Mouse (Mus musculus) stomach, embryonic 16.5 days (tissue): Measurements from ENCODE around the gene Slc41a2. TPM values are rescaled to one million over a fixed set of nuclear protein-coding genes. Genes with fewer than 3 reads are reported as not detected.
A peak's percentile ranks its signal among the peaks of the same experiment; 100 is the strongest.
"Not testable (repeated sequence)": the region's sequence is repeated elsewhere in the genome, so short reads cannot be mapped to it uniquely, and the experiment has no call there.

Experiments
- ATAC-seq: fragments of 200-750 bp; cut with Nextera tagmentation; 2 replicates; pipeline ENCODE4 v1.8.0; 2017; ENCODE audit warnings: moderate number of reproducible peaks, moderate TSS enrichment; ENCODE audit not compliant: insufficient read depth, low FRiP score
- H3K27ac ChIP-seq: fragments of 300-500 bp; sonication (generic); 2 replicates; pipeline ENCODE4 v1.5.1; 2014; ENCODE audit warnings: low read length
- H3K27me3 ChIP-seq: fragments of 300-500 bp; sonication (generic); 2 replicates; pipeline ENCODE4 v1.6.1; 2014; ENCODE audit warnings: low read length, control low read depth, mixed read lengths; ENCODE audit not compliant: control insufficient read depth, insufficient read depth
- H3K36me3 ChIP-seq: fragments of 300-500 bp; sonication (generic); 2 replicates; pipeline ENCODE4 v1.6.1; 2014; ENCODE audit warnings: low read length; ENCODE audit not compliant: control insufficient read depth, insufficient read depth
- H3K4me1 ChIP-seq: fragments of 300-500 bp; sonication (generic); 2 replicates; pipeline ENCODE4 v1.6.1; 2014; ENCODE audit warnings: low read length, control low read depth, mixed read lengths; ENCODE audit not compliant: control insufficient read depth, insufficient read depth
- H3K4me2 ChIP-seq: fragments of 300-500 bp; sonication (generic); 2 replicates; pipeline ENCODE4 v1.6.1; 2014; ENCODE audit warnings: low read depth, low read length, mixed read lengths
- H3K4me3 ChIP-seq: fragments of 300-500 bp; sonication (generic); replicated peaks from 2 replicates; pipeline ENCODE4 v1.5.1; 2014; ENCODE audit warnings: mild to moderate bottlenecking, low read length
- H3K9ac ChIP-seq: fragments of 300-500 bp; sonication (generic); 2 replicates; pipeline ENCODE4 v1.6.1; 2014; ENCODE audit warnings: low read length
- H3K9me3 ChIP-seq: fragments of 300-500 bp; sonication (generic); replicated peaks from 2 replicates; pipeline ENCODE4 v1.6.1; 2016; ENCODE audit warnings: low read length, control low read depth; ENCODE audit not compliant: control insufficient read depth
- WGBS: fragments of 180-500 bp; shearing (Covaris S2); extraction: QIAGEN DNeasy Blood & Tissue Kit; methylation state at CpG from one replicate; pipeline ENCODE4 v1.1.7; 2014; 5-methylcytosine and 5-hydroxymethylcytosine counted together
- polyA plus RNA-seq: library from polyadenylated mRNA; unstranded; fragments of >200 nt; fragmentation: Nextera tagmentation; extraction: Ambion mirVana; gene quantifications from 2 replicates; pipeline ENCODE4 v1.2.1, GENCODE M21; 2015

The Slc41a2 gene
- polyA plus RNA-seq, 1 experiment from 2014 or later, result 1.0 TPM

GRCm38 (mm10) chr10:83376911-83377682, 39.4 kb upstream of the Slc41a2 start:
- ATAC-seq, result no peak
- Histone ChIP-seq H3K36me3 (no peaks in the 10 kb centered on the region; the same call in 1 of the 2 replicates), H3K27me3 (no peaks in the 10 kb centered on the region), H3K27ac (no peak overlapping the region), H3K9me3 (no peaks in the 10 kb centered on the region), H3K4me3 (no peak overlapping the region), H3K9ac (no peak overlapping the region), H3K4me1 (no peaks in the 10 kb centered on the region; the same call in 1 of the 2 replicates), H3K4me2 (no peak overlapping the region)
- 85% methylated on average over 8 of the region's 8 CpGs for WGBS

- not testable (repeated sequence) for H3K4me2 ChIP-seq, H3K4me1 ChIP-seq, H3K9ac ChIP-seq, H3K27ac ChIP-seq, H3K27me3 ChIP-seq, H3K4me3 ChIP-seq, ATAC-seq, H3K9me3 ChIP-seq, H3K36me3 ChIP-seq
- WGBS, result 88% methylated on average over 5 of the region's 5 CpGs
These were observed 37.8 kb upstream of the Slc41a2 start for GRCm38 (mm10) chr10:83375458-83375857.

GRCm38 (mm10) chr10:83374045-83374656, 36.5 kb upstream of the Slc41a2 start:
- ATAC-seq, result peak; percentile 63; the same call in 1 of the 2 replicates
- no peak overlapping the region for H3K4me2 ChIP-seq
- 62% methylated on average over 3 of the region's 3 CpGs for WGBS
- H3K4me3 ChIP-seq, result no peak overlapping the region
- peaks cover 6% of the 10 kb centered on the region; the same call in 1 of the 2 replicates for H3K36me3 ChIP-seq
- no peaks in the 10 kb centered on the region; the same call in 1 of the 2 replicates for H3K4me1 ChIP-seq
- no peak overlapping the region for H3K9ac ChIP-seq
- no peaks in the 10 kb centered on the region for H3K9me3 ChIP-seq
- peak overlapping the region; percentile 38; the same call in 1 of the 2 replicates for H3K27ac ChIP-seq
- H3K27me3 ChIP-seq, result no peaks in the 10 kb centered on the region

GRCm38 (mm10) chr10:83368918-83369317, 31.2 kb upstream of the Slc41a2 start:
- WGBS, result 59% methylated on average over 5 of the region's 5 CpGs
- no peaks in the 10 kb centered on the region for H3K9me3 ChIP-seq
- H3K4me3 ChIP-seq, result no peak overlapping the region
- H3K27me3 ChIP-seq, result no peaks in the 10 kb centered on the region
- no peaks in the 10 kb centered on the region for H3K4me1 ChIP-seq
- no peak for ATAC-seq
- H3K9ac ChIP-seq, result no peak overlapping the region
- peaks cover 26% of the 10 kb centered on the region for H3K36me3 ChIP-seq
- H3K4me2 ChIP-seq, result no peak overlapping the region
- H3K27ac ChIP-seq, result no peak overlapping the region

- H3K36me3 ChIP-seq, result peaks cover 20% of the 10 kb centered on the region
- H3K27ac ChIP-seq, result no peak overlapping the region
- H3K4me1 ChIP-seq, result peaks cover 3% of the 10 kb centered on the region
- no peaks in the 10 kb centered on the region for H3K27me3 ChIP-seq
- H3K4me2 ChIP-seq, result no peak overlapping the region
- H3K4me3 ChIP-seq, result no peak overlapping the region
- ATAC-seq, result no peak
- WGBS, result 94% methylated on average over 8 of the region's 8 CpGs
- H3K9me3 ChIP-seq, result no peaks in the 10 kb centered on the region
- H3K9ac ChIP-seq, result no peak overlapping the region
These were observed 25.8 kb upstream of the Slc41a2 start for GRCm38 (mm10) chr10:83363451-83363850.

- peak overlapping the region; percentile 80; the same call in 1 of the 2 replicates for H3K4me2 ChIP-seq
- H3K27ac ChIP-seq, result no peak overlapping the region
- peaks cover 10% of the 10 kb centered on the region for H3K36me3 ChIP-seq
- no peak overlapping the region for H3K4me3 ChIP-seq
- no peak for ATAC-seq
- H3K4me1 ChIP-seq, result peaks cover 3% of the 10 kb centered on the region
- no peaks in the 10 kb centered on the region for H3K27me3 ChIP-seq
- WGBS, result 53% methylated on average over 5 of the region's 5 CpGs
- H3K9ac ChIP-seq, result no peak overlapping the region
- H3K9me3 ChIP-seq, result no peaks in the 10 kb centered on the region
These were observed 24.1 kb upstream of the Slc41a2 start for GRCm38 (mm10) chr10:83361643-83362382.

- Histone ChIP-seq H3K9me3 (no peaks in the 10 kb centered on the region), H3K4me1 (peaks cover 3% of the 10 kb centered on the region), H3K9ac (peak overlapping the region; percentile 91), H3K4me3 (peak overlapping the region; percentile 89), H3K4me2 (peak overlapping the region; percentile 80), H3K27ac (peak overlapping the region; percentile 82), H3K36me3 (peaks cover 1% of the 10 kb centered on the region), H3K27me3 (no peaks in the 10 kb centered on the region)
- WGBS, result under 1% methylated on average over 40 of the region's 40 CpGs
- no peak; the same call in 1 of the 2 replicates for ATAC-seq
These were observed 22.7 kb upstream of the Slc41a2 start for GRCm38 (mm10) chr10:83360356-83360755.

GRCm38 (mm10) chr10:83359956-83360355, 22.3 kb upstream of the Slc41a2 start, which contains the start of gene D10Wsu102e:
Gene D10Wsu102e (plus strand): TSS chr10:83360221.
- no peaks in the 10 kb centered on the region for H3K9me3 ChIP-seq
- 1% methylated on average over 30 of the region's 30 CpGs for WGBS
- peak within 1 kb of the TSS; percentile 89 for H3K4me3 ChIP-seq
- H3K27ac ChIP-seq, result peak within 1 kb of the TSS; percentile 82
- peak within 1 kb of the TSS; percentile 91 for H3K9ac ChIP-seq
- H3K36me3 ChIP-seq, result no peaks in the 10 kb centered on the region
- H3K4me1 ChIP-seq, result peaks cover 3% of the 10 kb centered on the region
- peak within 1 kb of the TSS; percentile 80 for H3K4me2 ChIP-seq
- ATAC-seq, result peak; percentile 98
- H3K27me3 ChIP-seq, result no peaks in the 10 kb centered on the region
